Mouse (Mus musculus) CH12.LX (cell line): ENCODE measurements around the gene Setx. TPM values are rescaled to one million over a fixed set of nuclear protein-coding genes. Genes with fewer than 3 reads are reported as not detected.

ENCODE experiments used
- DNase-seq: peaks from one replicate; pipeline ENCODE4 v3.0.0-alpha.2; 2013; ENCODE audit errors: extremely low read depth
- H3K27ac ChIP-seq: 2 replicates; pipeline ENCODE4 v1.5.1; 2012; ENCODE audit warnings: low read depth, mild to moderate bottlenecking, control low read depth, moderate library complexity; ENCODE audit not compliant: insufficient read depth
- H3K27me3 ChIP-seq: replicated peaks from 2 replicates; pipeline ENCODE3; 2012; ENCODE audit warnings: inconsistent platforms
- H3K36me3 ChIP-seq, 2 experiments: replicated peaks in 1 of 2; 2 replicates each; pipeline versions ENCODE3 to v1.6.1; 2012; ENCODE audit warnings: inconsistent platforms in 1 of 2, low read length in 1 of 2, mild to moderate bottlenecking in 1 of 2, mixed read lengths in 1 of 2, moderate library complexity in 1 of 2; ENCODE audit not compliant: control insufficient read depth in 1 of 2, insufficient read depth in 1 of 2
- H3K4me1 ChIP-seq, 2 experiments: 2 replicates each; pipeline ENCODE4 v1.6.1; 2012; ENCODE audit warnings: inconsistent platforms in 1 of 2, moderate library complexity in 1 of 2; ENCODE audit not compliant: insufficient read depth in 2 of 2, control insufficient read depth in 1 of 2
- H3K4me2 ChIP-seq: 2 replicates; pipeline ENCODE4 v1.6.1; 2012; ENCODE audit warnings: low read depth, mild to moderate bottlenecking, control low read depth; ENCODE audit not compliant: poor library complexity, insufficient read depth, severe bottlenecking
- H3K4me3 ChIP-seq, 3 experiments: fragments of 150-350 bp in 1 of 3; sonication (generic) in 1 of 3; replicated peaks in 1 of 3; 2 replicates each; pipeline versions ENCODE3 to v1.5.1; 2011 to 2012; ENCODE audit warnings: low read depth in 2 of 3, low read length in 2 of 3, mild to moderate bottlenecking in 2 of 3, moderate library complexity in 2 of 3, control low read depth in 1 of 3, improper control_type of control experiment in 1 of 3, inconsistent platforms in 1 of 3, mixed read lengths in 1 of 3; ENCODE audit not compliant: poor library complexity in 1 of 3
- H3K79me2 ChIP-seq: replicated peaks from 2 replicates; pipeline ENCODE4 v1.6.1; 2012; ENCODE audit warnings: mild to moderate bottlenecking, moderate library complexity; ENCODE audit not compliant: control insufficient read depth, poor library complexity, insufficient read depth, severe bottlenecking; ENCODE audit errors: extremely low read depth
- H3K9ac ChIP-seq: 2 replicates; pipeline ENCODE4 v1.6.1; 2012; ENCODE audit warnings: low read depth, mild to moderate bottlenecking, control low read depth, moderate library complexity; ENCODE audit not compliant: insufficient read depth
- H3K9me3 ChIP-seq: replicated peaks from 2 replicates; pipeline ENCODE3; 2012; ENCODE audit warnings: low read length, inconsistent platforms, mixed read lengths
- CHD1 ChIP-seq: IDR thresholded peaks from 2 replicates; pipeline ENCODE4 v1.6.1; 2012; ENCODE audit warnings: low read depth, low read length, improper control_type of control experiment, inconsistent platforms
- CTCF ChIP-seq, 2 experiments: IDR thresholded peaks in 1 of 2; conservative IDR thresholded peaks in 1 of 2; 2 replicates each; pipeline ENCODE4 v1.5.1; 2011 to 2012; ENCODE audit warnings: low read depth in 2 of 2, low read length in 2 of 2, improper control_type of control experiment in 1 of 2, inconsistent platforms in 1 of 2, mild to moderate bottlenecking in 1 of 2, moderate library complexity in 1 of 2
- EP300 ChIP-seq: IDR thresholded peaks from 2 replicates; pipeline ENCODE4 v1.6.1; 2011; ENCODE audit warnings: low read length, improper control_type of control experiment
- HCFC1 ChIP-seq: IDR thresholded peaks from 2 replicates; pipeline ENCODE4 v1.6.1; 2012; ENCODE audit warnings: low read depth, mild to moderate bottlenecking, inconsistent platforms, low read length, improper control_type of control experiment
- JUN ChIP-seq: IDR thresholded peaks from 2 replicates; pipeline ENCODE4 v1.6.1; 2011; ENCODE audit warnings: low read depth, mild to moderate bottlenecking, low read length, improper control_type of control experiment, moderate library complexity; ENCODE audit not compliant: insufficient read depth
- JUND ChIP-seq: conservative IDR thresholded peaks from 2 replicates; pipeline ENCODE4 v1.6.1; 2011; ENCODE audit warnings: low read depth, low read length, improper control_type of control experiment
- KAT2A ChIP-seq: IDR thresholded peaks from 2 replicates; pipeline ENCODE4 v1.6.1; 2012; ENCODE audit warnings: low read length, improper control_type of control experiment, inconsistent platforms; ENCODE audit not compliant: insufficient replicate concordance
- MAFK ChIP-seq: IDR thresholded peaks from 2 replicates; pipeline ENCODE4 v1.6.1; 2011; ENCODE audit warnings: low read length, improper control_type of control experiment; ENCODE audit not compliant: insufficient replicate concordance
- MAZ ChIP-seq: IDR thresholded peaks from 2 replicates; pipeline ENCODE4 v1.6.1; 2012; ENCODE audit warnings: low read depth, mild to moderate bottlenecking, inconsistent platforms, low read length, improper control_type of control experiment, moderate library complexity
- PAX5 ChIP-seq: IDR thresholded peaks from 2 replicates; pipeline ENCODE4 v1.6.1; 2012; ENCODE audit warnings: low read length, inconsistent platforms, mixed read lengths
- RAD21 ChIP-seq: IDR thresholded peaks from 2 replicates; pipeline ENCODE4 v1.6.1; 2011; ENCODE audit warnings: low read depth, mild to moderate bottlenecking, low read length, improper control_type of control experiment, moderate library complexity
- SMC3 ChIP-seq: IDR thresholded peaks from 2 replicates; pipeline ENCODE4 v1.6.1; 2011; ENCODE audit warnings: low read depth, low read length, improper control_type of control experiment
- UBTF ChIP-seq: IDR thresholded peaks from 2 replicates; pipeline ENCODE4 v1.6.1; 2012; ENCODE audit warnings: low read depth, mild to moderate bottlenecking, inconsistent platforms, low read length, improper control_type of control experiment, moderate library complexity
- ZC3H11A ChIP-seq: IDR thresholded peaks from 2 replicates; pipeline ENCODE4 v1.6.1; 2012; ENCODE audit warnings: low read depth, mild to moderate bottlenecking, inconsistent platforms, low read length, improper control_type of control experiment
- ZKSCAN1 ChIP-seq: IDR thresholded peaks from 2 replicates; pipeline ENCODE4 v1.6.1; 2012; ENCODE audit warnings: low read depth, inconsistent platforms, low read length, improper control_type of control experiment, borderline replicate concordance
- ZMIZ1 ChIP-seq: IDR thresholded peaks from 2 replicates; pipeline ENCODE4 v1.6.1; 2012; ENCODE audit warnings: low read depth, mild to moderate bottlenecking, inconsistent platforms, low read length, improper control_type of control experiment
- dilution Hi-C: fragments of 300-500 bp; cut with MboI; formaldehyde crosslinking; loops from 2 replicates; pipeline ENCODE4 v1.14.3; 2020; ENCODE audit warnings: low sequenced_read_pairs; ENCODE audit not compliant: extremely low pct_unique_long_range_greater_than_20kb, extremely low pct_ligation_motif_present
- in situ Hi-C: fragments of 300-500 bp; cut with MboI; formaldehyde crosslinking; loops from 3 replicates; pipeline ENCODE4 v1.14.3; 2019; ENCODE audit warnings: low sequenced_read_pairs, low pct_ligation_motif_present, low pct_unique_long_range_greater_than_20kb, mixed read lengths
- polyA plus RNA-seq: library from polyadenylated mRNA; unstranded; fragments of >175 nt; gene quantifications from 2 replicates; pipeline ENCODE4 v1.2.1, GENCODE M21; 2012; ENCODE audit warnings: low read depth; ENCODE audit not compliant: insufficient read length
- total RNA-seq, 2 experiments: library from RNA; depleted of rRNA; stranded (reverse); fragments of 300-350 nt in 1 of 2; fragments of >200 nt in 1 of 2; gene quantifications; 2 replicates each; pipeline ENCODE4 v1.2.3; 2012 to 2014

Setx gene
- total and polyA plus RNA-seq, 3 experiments = 18.0 to 20.2 (median 20.0) TPM

DNA sequence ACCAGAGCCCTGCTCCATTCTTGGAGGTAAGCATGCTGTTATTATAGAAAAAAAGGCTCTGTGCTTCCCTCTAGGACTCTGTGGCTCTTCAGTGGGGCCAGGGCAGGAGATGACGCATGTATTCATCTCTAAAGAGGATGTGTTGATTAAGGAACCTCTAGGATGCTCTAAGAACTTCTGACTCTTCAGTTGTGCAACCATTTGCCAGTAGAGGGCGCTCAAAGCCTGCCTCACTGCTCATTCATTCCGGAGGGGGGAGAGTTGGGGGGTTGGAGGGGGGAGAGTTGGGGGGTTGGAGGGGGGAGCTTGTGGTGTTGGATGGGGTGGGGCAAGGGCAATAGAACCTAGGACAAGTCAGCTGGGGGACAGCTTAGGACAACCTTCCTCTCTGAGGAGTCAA is 75.9 kb downstream of the Setx start:
- TF ChIP-seq CTCF (conservative IDR thresholded peaks at IDR 0.05 in 1 of 2, IDR thresholded peaks at IDR 0.05 in 1 of 2; ENCODE audit: low read depth in 2 of 2, low read length in 2 of 2) (peak; percentile 35 to 78; a peak in 2 of 4 replicates), JUND (no peak), HCFC1 (no peak), CHD1 (no peak), KAT2A (no peak), RAD21 (peak; percentile 66), ZMIZ1 (no peak), UBTF (no peak), ZC3H11A (peak; percentile 37; the same call in 1 of the 2 replicates), EP300 (no peak), MAFK (no peak), MAZ (peak; percentile 57; the same call in 1 of the 2 replicates), SMC3 (peak; percentile 65), ZKSCAN1 (no peak), PAX5 (no peak)
- Histone ChIP-seq H3K27ac (no peak overlapping the region), H3K79me2 (no peaks in the 10 kb centered on the region), H3K36me3 (no peaks in the 10 kb centered on the region), H3K4me2 (no peak overlapping the region), H3K4me1 (no peaks in the 10 kb centered on the region), H3K4me3 (no peak overlapping the region), H3K9me3 (no peaks in the 10 kb centered on the region), H3K9ac (no peak overlapping the region), H3K27me3 (peaks cover 88% of the 10 kb centered on the region)
- in situ Hi-C loops (loop anchor here (10.0 kb wide), 1 partner anchor 45 kb away; no protein-coding TSS in a partner anchor), dilution Hi-C loops (no loop called here)
- DNase-seq = peak; percentile 49

DNA sequence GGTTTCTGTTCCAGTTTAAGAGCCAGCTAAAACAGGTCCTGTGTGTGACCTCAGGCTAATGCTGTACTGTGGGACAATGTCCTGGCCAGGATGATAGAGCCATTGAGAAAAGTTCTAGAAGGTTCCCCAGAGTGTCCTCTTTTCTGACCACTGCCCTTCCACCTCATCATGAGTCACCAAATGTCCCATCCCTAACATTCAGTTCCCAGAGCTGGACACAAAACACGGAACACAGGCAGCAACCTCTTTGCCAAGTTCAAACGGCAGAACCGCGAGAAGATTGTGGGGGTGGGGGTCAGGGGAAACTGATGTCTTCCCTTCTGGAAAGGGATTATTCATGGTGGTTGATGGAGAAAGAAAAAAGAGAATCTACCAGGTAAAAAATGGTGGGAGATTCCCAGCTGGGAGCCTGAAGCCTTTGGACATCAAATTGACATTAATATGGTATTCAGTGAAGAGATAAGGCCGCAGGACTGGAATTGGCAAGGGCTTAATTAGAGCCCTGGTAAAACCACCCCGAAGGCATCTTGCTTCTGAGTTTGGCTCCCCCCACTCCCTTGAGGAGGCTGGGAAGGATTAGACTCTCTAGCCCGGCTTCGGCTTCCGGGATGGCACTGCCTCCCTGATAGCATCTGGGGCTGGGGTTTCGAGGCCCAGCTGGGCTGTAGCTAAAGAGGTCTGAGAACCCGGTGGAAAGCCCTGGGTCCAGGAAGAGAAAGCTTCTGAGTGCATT is 77.4 kb downstream of the Setx start:
- no peak overlapping the region for H3K9ac ChIP-seq
- in situ Hi-C loops (no loop called here), dilution Hi-C loops (no loop called here)
- H3K27ac ChIP-seq = no peak overlapping the region
- TF ChIP-seq KAT2A (no peak), HCFC1 (no peak), JUN (no peak)
- no peak overlapping the region for H3K4me2 ChIP-seq
- DNase-seq = no peak
- H3K27me3 ChIP-seq = peaks cover 92% of the 10 kb centered on the region
- H3K4me1 ChIP-seq = no peaks in the 10 kb centered on the region
- H3K36me3 ChIP-seq = no peaks in the 10 kb centered on the region
- no peaks in the 10 kb centered on the region for H3K79me2 ChIP-seq
- H3K4me3 ChIP-seq = no peak overlapping the region
- no peaks in the 10 kb centered on the region for H3K9me3 ChIP-seq
